Mouse (Mus musculus): ENCODE results near the gene Agl.
"Not testable (repeated sequence)": the region's sequence is repeated elsewhere in the genome, so short reads cannot be mapped to it uniquely, and the experiment has no call there.

The Agl gene

GRCm38 (mm10) chr3:116816674-116817215 lies 8.8 kb upstream of the Agl start:
- ATAC-seq (ENCODE audit: low TSS enrichment), result no peak

- no peak for ATAC-seq (ENCODE audit: low TSS enrichment)
These were observed 8.0 kb upstream of the Agl start for GRCm38 (mm10) chr3:116815916-116816315.

DNA sequence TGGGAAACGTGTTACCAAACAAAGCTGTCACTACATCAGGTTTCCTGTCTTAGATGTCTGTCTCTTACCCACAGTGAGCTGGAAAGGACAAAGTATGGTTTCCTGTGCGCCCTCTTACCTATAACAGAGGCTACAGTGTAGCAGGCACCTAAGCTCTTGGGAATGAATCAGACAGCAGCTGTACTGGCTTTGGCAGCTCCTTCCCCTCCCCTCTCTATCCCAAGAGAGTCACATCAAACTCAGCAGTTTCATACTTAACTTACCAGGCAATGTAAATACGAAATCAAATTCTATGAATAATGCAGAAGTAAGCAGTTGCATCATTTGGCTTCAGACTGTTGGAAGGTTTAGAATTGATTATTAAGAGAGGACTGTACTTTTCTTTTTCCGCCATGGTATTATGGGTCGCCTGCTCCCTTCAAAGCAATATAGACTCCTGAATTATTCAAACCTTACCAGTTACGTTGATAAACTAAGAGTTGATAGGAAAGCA lies 7.4 kb upstream of the Agl start:
- ATAC-seq (ENCODE audit: low TSS enrichment), result no peak

GRCm38 (mm10) chr3:116812946-116813345 lies 5.0 kb upstream of the Agl start:
- no peak for ATAC-seq (ENCODE audit: low TSS enrichment)

- ATAC-seq (ENCODE audit: low TSS enrichment), result not testable (repeated sequence)
These were observed 2.4 kb upstream of the Agl start for GRCm38 (mm10) chr3:116810351-116810750.

DNA sequence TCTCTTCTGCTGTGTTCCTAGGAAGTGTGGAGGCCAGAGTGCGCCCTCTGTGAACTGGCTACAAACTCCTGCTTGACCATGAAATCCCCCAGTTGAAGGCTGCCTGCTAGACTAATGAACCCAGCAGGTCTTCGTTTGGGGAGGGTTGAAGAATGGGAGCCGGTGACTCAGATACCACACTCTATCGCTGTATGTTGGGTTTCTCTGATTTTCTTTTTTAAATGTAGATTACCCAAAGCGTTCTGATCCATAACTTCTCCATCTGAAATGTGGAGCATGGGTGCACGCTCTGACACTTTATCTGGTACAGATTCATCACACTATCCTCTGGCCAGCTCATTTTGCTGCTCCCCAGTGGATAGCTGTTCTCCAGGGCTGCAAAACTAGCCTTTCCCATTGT lies 1.3 kb upstream of the Agl start:
- ATAC-seq (ENCODE audit: low TSS enrichment), result no peak

DNA sequence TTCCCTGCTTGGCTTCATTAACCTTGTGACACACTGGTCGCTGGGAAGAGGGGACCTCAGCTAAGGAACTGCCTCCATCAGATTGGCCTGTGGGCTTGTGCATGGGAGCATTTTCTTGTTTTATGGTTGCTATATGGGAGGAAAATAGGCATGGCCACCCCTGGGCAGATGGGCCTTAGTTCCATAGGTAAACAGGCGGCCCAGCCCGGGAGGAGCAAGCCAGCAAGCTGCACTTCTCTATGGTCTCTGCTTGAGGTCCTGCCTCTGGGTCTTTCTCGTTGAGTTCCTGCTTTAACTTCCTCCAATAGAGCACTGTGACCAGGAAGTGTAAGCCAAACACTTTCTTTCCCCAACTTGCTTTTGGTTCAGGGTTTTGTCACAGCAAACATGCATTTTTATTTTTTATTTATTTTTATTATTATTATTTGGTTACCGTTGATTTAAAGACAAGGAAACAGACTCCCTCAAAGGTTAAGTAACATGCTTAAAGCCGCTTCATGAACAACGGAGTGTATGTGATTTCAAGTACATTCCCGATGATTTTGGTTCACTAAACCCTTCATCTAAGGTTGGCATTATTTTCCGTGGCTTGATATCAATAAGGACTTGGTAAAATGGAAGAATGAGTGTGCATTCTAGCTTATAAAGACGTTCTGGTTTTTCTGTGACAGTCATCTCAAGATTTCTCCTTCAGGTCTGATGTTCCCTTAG lies 696 bp upstream of the Agl start:
- peak; percentile 13 for ATAC-seq (ENCODE audit: low TSS enrichment)

DNA sequence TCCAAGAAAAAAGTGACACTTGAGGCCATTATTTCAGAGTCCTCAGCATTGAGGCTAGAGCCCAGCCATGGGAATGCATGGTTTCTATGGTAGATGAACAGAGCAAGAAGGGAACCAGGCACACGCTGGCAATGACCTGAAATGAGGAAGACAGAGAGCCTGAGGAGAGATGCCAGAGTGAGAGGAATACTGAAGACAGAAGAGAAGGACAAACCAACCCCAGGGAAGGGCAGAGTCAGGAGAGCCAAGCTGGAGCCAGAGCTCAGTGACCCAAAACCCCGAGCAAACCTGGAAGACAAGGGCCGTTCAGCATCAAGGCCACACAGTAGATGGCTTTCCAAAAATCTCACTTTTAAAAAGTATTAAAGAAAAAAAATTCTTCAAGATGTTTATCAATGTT lies 2.1 kb downstream of the Agl start:
- ATAC-seq (ENCODE audit: low TSS enrichment), result no peak

- no peak for ATAC-seq (ENCODE audit: low TSS enrichment)
These were observed 3.1 kb downstream of the Agl start for GRCm38 (mm10) chr3:116804746-116805285.

DNA sequence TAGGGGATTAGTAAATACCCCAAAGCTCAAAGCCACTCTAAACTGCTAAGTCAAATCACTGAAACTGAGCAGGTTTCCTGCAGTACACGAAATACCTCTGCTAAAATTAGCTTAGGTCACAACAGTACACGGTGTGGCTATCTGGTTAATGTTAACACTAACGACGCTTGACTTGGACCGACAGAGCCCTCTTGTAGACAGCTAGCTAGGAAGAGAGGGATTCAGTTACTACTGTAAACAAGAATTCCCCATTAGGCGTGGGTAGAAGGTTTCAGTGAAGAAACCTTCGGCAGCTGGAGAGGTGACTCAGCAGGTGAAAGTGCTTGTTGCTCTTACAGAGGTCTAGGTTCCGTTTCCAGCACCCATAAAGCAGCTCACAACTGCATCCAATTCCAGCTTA lies 6.2 kb downstream of the Agl start:
- ATAC-seq (ENCODE audit: low TSS enrichment), result no peak

DNA sequence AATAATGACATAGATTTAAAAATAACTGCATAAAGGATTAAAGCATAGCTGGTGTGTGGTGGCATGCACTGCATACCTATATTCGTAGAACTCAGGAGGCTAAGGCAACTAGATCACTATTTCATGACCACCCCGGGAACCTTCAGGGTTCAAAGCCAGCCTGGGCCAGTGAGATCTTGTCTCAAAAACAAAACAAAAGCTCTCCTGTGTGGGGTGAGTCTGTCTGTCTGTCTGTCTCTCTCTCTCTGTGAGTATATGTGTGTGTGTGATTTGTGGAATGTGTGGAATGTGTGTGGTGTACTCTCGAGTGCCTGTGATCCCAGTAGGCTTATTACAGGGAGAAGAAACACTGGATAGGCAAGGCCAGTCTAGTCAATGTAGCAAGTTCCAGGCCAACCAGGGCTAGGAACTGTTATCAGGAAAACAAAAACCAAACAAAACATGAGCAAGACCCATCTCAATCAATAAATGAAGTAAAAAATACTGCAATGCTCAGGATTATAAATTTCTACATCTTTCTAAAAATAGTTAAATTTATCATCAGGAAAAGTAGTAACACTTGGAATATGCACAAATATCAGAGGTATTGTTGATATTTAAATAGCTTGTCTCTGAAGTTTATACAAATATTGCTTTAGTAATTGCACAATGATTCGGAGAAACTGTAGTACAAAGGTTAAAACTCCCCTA lies 9.0 kb downstream of the Agl start:
- ATAC-seq (ENCODE audit: low TSS enrichment), result no peak

DNA sequence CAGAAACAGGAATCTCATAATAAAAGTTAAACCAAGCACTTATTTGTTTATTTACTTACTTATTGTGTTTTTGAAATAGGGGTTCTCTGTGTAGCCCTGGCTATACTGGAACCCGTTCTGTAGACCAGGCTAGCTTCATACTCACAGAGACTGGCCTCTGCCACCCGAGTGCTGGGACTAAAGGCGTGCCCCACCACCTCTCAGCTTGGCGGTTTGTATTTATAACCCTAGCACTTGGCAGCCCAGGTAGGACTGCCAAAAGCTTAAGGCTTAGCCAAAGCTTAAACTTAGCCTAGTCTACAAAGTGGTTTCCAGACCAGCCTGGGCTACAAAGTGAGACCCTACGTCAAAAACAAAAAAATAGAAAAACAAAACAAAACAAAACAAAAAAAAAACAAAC lies 19.1 kb downstream of the Agl start:
- no peak for ATAC-seq (ENCODE audit: low TSS enrichment)

DNA sequence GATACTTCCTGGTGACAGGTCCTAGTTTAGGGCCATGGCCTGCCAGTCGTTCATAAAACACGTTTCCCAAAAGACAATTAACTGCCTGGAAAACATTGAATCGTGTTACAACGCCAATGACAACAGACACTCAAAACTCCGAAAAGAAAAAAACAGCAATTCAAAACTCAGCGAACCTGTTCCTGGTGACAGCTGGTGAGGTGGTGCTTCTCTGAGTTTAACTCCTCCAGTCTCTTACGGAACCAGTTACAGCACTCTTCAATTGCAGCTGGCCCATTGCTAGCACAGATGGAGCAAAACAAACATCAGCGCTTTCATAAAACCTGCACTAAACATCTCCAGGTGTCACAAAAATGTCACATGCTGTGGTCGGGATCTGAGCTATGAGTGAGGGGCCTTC lies 21.4 kb downstream of the Agl start:
- no peak for ATAC-seq (ENCODE audit: low TSS enrichment)

GRCm38 (mm10) chr3:116785820-116786219 lies 22.1 kb downstream of the Agl start:
- no peak for ATAC-seq (ENCODE audit: low TSS enrichment)

GRCm38 (mm10) chr3:116784811-116785210 lies 23.2 kb downstream of the Agl start:
- no peak for ATAC-seq (ENCODE audit: low TSS enrichment)

GRCm38 (mm10) chr3:116784290-116784689 lies 23.7 kb downstream of the Agl start:
- ATAC-seq (ENCODE audit: low TSS enrichment), result no peak

GRCm38 (mm10) chr3:116776961-116777360 lies 31.0 kb downstream of the Agl start:
- no peak for ATAC-seq (ENCODE audit: low TSS enrichment)

DNA sequence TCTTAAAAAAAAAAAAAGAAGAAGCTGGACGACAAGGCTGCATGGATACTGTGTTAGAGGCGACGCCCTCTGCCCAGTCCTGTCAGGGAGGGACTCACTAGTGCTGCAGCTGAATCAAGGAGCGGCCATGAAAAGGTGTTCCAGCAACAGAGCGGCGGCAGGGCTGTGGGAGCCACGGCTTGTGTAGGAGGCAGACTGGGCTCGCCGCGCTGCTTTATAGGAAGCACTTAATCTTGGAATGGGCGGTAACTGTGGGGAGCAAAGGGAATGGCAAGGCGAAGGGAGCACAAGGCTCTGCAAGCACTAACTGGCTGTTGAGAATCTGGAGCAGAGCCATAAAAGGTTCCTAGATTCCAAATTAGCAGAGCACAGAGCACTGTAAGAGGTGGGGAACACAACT lies 34.1 kb downstream of the Agl start:
- ATAC-seq (ENCODE audit: low TSS enrichment), result no peak

DNA sequence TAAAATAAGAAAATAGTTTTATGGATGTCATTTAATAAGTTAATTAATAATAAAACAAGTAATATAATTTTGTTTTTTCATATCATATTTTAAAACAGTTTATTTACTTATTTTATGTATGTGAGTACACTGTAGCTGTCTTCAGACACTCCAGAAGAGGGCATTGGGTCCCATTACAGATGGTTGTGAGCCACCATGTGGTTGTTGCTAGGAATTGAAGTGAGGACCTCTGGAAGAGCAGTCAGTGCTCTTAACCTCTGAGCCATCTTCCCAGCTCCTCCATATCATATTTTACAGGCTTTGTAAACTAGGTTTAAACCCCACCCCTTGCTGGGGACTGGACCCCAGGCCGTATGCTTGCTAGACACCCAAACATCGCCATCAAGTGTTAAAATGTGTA lies 36.4 kb downstream of the Agl start:
- ATAC-seq (ENCODE audit: low TSS enrichment), result no peak

- ATAC-seq (ENCODE audit: low TSS enrichment), result not testable (repeated sequence)
These were observed 41.0 kb downstream of the Agl start for GRCm38 (mm10) chr3:116766963-116767362.

DNA sequence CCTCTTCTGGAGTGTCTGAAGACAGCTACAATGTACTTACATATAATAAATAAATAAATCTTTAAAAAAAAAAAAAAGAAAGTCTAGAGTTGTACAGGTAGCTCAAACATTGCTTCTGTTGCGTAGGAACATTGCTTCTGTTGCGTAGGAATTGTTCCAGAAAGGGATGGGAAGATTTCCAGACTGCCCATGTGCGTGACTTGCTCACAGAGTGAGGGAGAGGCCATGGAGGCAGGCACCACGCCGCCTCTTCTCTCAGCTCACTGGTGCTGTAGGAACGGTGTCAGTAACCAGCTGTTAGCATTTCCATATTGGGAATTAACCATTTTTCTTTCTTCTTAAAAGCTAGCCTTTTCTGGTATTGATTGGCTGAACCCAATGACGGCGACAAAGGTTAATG lies 55.1 kb downstream of the Agl start:
- peak; percentile 59 for ATAC-seq (ENCODE audit: low TSS enrichment)

DNA sequence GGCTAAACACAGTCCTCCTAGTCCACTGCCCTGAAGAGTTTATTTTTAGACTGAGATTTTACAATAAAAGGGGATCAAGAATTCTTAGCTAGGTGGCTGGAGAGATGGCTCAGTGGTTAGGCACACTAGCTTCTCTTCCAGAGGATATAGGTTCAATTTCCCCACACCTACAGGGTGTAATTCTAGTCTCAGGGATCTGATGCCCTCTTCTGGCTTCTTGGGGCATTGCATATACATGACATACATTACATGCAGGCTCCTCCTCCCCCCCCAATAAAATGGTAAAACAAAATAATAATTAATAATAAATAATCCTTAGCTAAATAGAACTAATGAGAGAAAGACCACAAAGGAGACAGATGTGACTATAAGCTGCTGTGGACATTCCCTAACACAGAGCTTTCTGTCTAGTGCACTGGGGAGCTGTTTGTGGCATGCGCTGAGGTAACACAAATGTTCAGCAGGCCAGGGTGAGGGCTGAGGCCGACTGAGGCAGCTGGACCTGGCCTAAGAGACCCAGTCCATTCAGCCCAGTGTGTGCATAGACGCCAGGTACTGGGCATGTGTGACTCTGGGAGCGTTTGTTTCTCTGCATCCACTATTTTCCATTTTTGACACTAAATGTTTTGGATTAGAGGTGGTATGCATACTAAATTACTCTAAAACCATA lies 56.6 kb downstream of the Agl start:
- peak; percentile 76 for ATAC-seq (ENCODE audit: low TSS enrichment)
